Mouse (Mus musculus): ENCODE data around the gene Olfr711. TPM values are rescaled to one million over a fixed set of nuclear protein-coding genes. Genes with fewer than 3 reads are reported as not detected.

Gene Olfr711
- not detected in 2 replicates for polyA plus RNA-seq (2012; ENCODE audit: low replicate concordance)

DNA sequence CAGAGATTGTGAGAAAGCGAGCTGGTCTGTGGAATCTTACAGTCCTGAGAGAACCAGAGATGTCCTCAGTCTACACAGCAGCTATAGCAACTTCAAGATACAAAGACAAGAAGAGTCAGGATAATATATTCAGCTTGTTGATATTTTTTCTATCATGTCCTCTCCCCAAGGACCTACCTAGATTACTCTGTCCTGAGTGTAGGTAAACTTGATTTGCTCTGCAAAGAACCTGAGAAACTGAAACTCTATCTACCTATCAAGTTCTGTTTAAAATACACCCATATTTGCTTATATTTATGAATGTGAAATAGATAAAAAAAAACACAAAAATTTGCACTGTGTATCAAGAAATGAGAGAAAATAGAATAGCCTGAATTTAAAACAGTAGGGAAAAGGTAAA, at the start of gene Olfr711:
TSS of gene Olfr711 (minus strand) at position 101 of the 400 bp plus-strand sequence.

DNA sequence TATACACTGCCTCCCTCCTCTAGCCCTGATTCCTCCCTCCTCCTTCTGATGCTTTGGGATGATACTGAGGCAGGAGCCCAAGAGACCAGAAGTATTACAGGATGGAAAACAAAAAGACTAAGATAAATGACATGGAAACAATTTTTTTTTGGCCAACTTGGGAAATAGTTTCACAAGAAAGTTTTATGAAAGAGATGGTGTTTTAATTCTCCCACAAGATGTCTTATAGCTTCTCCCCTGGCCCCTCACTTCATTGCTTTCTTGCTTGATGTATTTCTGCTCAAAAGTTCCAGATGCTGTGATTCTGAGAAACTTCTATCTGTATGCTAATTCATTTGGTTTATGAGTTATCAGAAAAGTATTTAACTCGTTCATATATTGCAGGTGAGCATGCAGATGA, 30.7 kb upstream of the Olfr711 start, which contains the start of gene Olfr2:
TSS of gene Olfr2 (minus strand) at position 101 of the 400 bp plus-strand sequence.

DNA sequence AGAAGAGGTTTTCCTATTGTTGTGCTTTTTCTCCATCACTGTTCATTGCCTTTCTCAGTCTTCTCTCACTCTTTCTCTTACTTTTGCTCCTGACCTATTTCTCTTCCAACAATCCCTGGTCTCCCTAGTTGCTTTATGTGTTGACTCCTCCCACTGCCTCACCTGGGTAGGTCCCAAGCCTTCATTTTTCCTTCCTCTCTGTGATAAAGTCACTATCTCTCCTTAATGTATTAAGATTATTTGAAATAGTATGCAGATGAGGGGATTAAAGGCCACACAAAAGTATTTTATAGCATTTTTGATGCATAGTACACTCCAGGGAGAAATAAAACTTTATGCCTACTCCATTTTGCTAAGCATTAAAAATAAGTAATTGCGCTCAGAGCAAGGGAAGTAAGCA, 11.4 kb downstream of the Olfr711 start, which contains the start of gene Olfr6:
TSS of gene Olfr6 (minus strand) at position 101 of the 400 bp plus-strand sequence.

DNA sequence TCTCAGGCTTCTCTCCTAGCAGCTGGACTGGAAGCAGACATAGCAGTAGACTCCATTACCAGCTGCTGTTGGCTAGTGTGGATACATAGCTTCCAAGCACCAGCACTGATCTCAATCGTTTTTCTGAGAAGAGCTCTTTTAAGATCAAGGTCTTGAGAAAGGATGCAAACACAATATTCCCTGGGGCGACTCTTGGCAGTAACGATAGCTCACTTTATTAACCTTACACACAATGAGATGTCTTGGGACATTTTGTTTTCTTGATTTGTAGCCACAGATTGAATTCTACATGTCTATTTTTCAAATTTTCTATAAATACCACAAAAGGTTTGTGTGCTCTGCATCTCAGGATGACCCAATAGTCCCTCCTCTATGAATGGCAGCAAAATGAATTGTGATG, 27.0 kb downstream of the Olfr711 start, which contains the start of gene Olfr710:
TSS of gene Olfr710 (minus strand) at position 101 of the 400 bp plus-strand sequence.

DNA sequence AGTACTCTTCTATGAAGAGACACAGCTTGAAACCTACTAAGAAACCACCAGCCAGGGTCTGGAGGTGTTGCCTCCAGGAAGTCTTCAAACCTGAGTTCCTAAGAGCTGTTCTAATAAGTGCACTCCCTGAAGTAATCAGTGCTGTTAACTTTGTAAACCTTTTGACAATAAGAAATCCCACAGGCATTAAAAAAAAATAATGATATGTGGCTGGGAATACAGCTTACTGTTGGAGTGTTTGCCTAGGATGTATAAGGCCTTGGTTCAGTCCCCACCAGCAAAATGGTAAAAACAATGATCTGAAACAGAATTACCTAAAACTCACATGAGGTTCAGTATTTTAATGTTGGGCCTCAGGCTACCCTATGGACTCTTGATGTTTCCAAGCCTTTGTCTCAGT, 43.1 kb downstream of the Olfr711 start, which contains the start of gene Olfr709-ps1:
TSS of gene Olfr709-ps1 (minus strand) at position 101 of the 400 bp plus-strand sequence.

Other genes with a start within 250 kb of the Olfr711 start
- not detected in 2 replicates for gene Olfr697, start 233.0 kb downstream of the Olfr711 start, polyA plus RNA-seq (2012; ENCODE audit: low replicate concordance)
- not detected in 2 replicates for gene Olfr698, start 220.1 kb downstream of the Olfr711 start, polyA plus RNA-seq (2012; ENCODE audit: low replicate concordance)
- gene Olfr699, start 182.3 kb downstream of the Olfr711 start, polyA plus RNA-seq (2012; ENCODE audit: low replicate concordance), result not detected in 2 replicates
- gene Olfr700, start 166.6 kb downstream of the Olfr711 start, polyA plus RNA-seq (2012; ENCODE audit: low replicate concordance), result not detected in 2 replicates
- not detected in 2 replicates for gene Olfr701, start 161.3 kb downstream of the Olfr711 start, polyA plus RNA-seq (2012; ENCODE audit: low replicate concordance)
- gene Olfr702, start 141.6 kb downstream of the Olfr711 start, polyA plus RNA-seq (2012; ENCODE audit: low replicate concordance), result not detected in 2 replicates
- not detected in 2 replicates for gene Olfr703, start 132.1 kb downstream of the Olfr711 start, polyA plus RNA-seq (2012; ENCODE audit: low replicate concordance)
- not detected in 2 replicates for gene Olfr704, start 112.3 kb downstream of the Olfr711 start, polyA plus RNA-seq (2012; ENCODE audit: low replicate concordance)
- gene Olfr705, start 98.6 kb downstream of the Olfr711 start, polyA plus RNA-seq (2012; ENCODE audit: low replicate concordance), result not detected in 2 replicates
- not detected in 2 replicates for gene Olfr706, start 87.3 kb downstream of the Olfr711 start, polyA plus RNA-seq (2012; ENCODE audit: low replicate concordance)
- not detected in 2 replicates for gene Olfr707, start 74.2 kb downstream of the Olfr711 start, polyA plus RNA-seq (2012; ENCODE audit: low replicate concordance)
- not detected in 2 replicates for gene Olfr1532-ps1, start 67.5 kb downstream of the Olfr711 start, polyA plus RNA-seq (2012; ENCODE audit: low replicate concordance)
- gene Olfr709-ps1, start 43.2 kb downstream of the Olfr711 start, polyA plus RNA-seq (2012; ENCODE audit: low replicate concordance), result not detected in 2 replicates
- not detected in 2 replicates for gene Olfr710, start 27.1 kb downstream of the Olfr711 start, polyA plus RNA-seq (2012; ENCODE audit: low replicate concordance)
- 0.03 TPM in 1 of 2 replicates, not detected in the other for gene Olfr6, start 11.5 kb downstream of the Olfr711 start, polyA plus RNA-seq (2012; ENCODE audit: low replicate concordance)
- gene Olfr2, start 30.6 kb upstream of the Olfr711 start, polyA plus RNA-seq (2012; ENCODE audit: low replicate concordance), result not detected in 2 replicates
- not detected in 2 replicates for gene Olfr713, start 55.7 kb upstream of the Olfr711 start, polyA plus RNA-seq (2012; ENCODE audit: low replicate concordance)
- not detected in 2 replicates for gene Olfr714, start 95.5 kb upstream of the Olfr711 start, polyA plus RNA-seq (2012; ENCODE audit: low replicate concordance)
- gene Olfr17, start 117.8 kb upstream of the Olfr711 start, polyA plus RNA-seq (2012; ENCODE audit: low replicate concordance), result not detected in 2 replicates
- not detected in 2 replicates for gene Olfr715b, start 134.9 kb upstream of the Olfr711 start, polyA plus RNA-seq (2012; ENCODE audit: low replicate concordance)
- gene Olfr715, start 155.6 kb upstream of the Olfr711 start, polyA plus RNA-seq (2012; ENCODE audit: low replicate concordance), result not detected in 2 replicates
- not detected in 2 replicates for gene Olfr716, start 162.9 kb upstream of the Olfr711 start, polyA plus RNA-seq (2012; ENCODE audit: low replicate concordance)
- gene Nlrp14, start 191.5 kb upstream of the Olfr711 start, polyA plus RNA-seq (2012; ENCODE audit: low replicate concordance), result not detected in 2 replicates
- not detected in 2 replicates for gene Rbmxl2, start 234.0 kb upstream of the Olfr711 start, polyA plus RNA-seq (2012; ENCODE audit: low replicate concordance)